Mouse (Mus musculus): ENCODE measurements around the gene Gm8108. TPM values are rescaled to one million over a fixed set of nuclear protein-coding genes. Genes with fewer than 3 reads are reported as not detected.

The Gm8108 gene
- not detected for total RNA-seq (2023)

DNA sequence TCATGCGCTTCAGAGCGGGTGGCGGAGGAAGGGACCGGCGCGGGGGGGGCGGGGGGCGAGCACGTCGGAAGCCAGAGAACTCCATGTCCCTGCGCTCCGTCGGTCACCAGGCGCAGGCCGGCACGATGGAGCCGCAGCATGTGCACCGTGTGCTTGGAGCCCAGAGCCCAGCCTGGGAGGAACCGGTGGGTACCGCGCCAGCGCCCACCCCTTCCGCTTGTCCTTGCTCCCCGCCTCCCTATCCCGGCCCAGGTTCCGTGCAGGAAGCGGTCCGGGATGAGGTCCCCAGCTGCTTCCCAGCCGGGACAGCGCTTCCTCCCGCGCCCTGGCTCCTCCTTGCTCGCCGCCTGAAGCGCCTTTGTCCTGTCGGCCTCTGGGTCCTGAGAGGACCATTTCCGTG, at the start of gene Gm8108:
Gene Gm8108 (plus strand): TSS at position 101 of the 400 bp plus-strand sequence.

DNA sequence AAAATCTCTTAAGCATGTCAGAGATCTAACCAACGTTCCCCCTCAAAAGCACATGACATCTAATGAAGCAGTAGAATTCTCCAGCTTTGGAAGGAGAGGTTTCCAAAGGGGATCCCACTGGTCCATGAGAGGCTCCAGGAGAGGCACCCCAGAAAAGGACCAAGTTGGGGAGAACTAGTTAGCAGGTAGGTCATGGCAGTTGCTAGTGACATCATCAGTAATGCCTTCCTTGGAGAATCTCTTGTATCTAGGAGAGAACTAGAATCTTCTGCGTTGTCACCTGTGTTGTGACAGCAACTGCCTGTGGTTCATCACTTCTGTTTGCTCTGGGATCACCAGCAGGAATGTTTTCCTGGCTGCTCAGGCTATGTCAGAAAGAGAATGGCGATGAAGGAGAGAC, 26.5 kb upstream of the Gm8108 start, which contains the start of gene Gm3115:
Gene Gm3115 (plus strand): TSS at position 301 of the 400 bp plus-strand sequence.

DNA sequence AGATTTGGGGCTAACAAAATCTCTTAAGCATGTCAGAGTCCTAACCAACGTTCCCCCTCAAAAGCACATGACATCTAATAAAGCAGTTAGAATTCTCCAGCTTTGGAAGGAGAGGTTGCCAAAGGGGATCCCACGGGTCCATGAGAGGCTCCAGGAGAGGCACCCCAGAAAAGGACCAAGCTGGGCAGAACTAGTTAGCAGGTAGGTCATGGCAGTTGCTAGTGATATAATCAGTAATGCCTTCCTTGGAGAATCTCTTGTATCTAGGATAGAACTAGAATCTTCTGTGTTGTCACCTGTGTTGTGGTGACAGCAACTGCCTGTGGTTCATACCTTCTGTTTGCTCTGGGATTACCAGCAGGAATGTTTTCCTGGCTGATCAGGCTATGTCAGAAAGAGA, 54.4 kb downstream of the Gm8108 start, which contains the start of gene Gm3127:
Gene Gm3127 (plus strand): TSS at position 301 of the 400 bp plus-strand sequence.

Other genes with a start within 250 kb of the Gm8108 start
- not detected for gene Gm2916, start 226.4 kb upstream of the Gm8108 start, total RNA-seq (2023)
- not detected for gene Gm3029, start 178.8 kb upstream of the Gm8108 start, total RNA-seq (2023)
- gene Gm3095, start 147.0 kb upstream of the Gm8108 start, total RNA-seq (2023), result not detected
- not detected for gene Gm3099, start 112.1 kb upstream of the Gm8108 start, total RNA-seq (2023)
- gene Gm5796, start 86.6 kb upstream of the Gm8108 start, total RNA-seq (2023), result not detected
- not detected for gene Gm3115, start 26.4 kb upstream of the Gm8108 start, total RNA-seq (2023)
- not detected for gene Gm3127, start 54.5 kb downstream of the Gm8108 start, total RNA-seq (2023)
- gene Gm2974, start 72.0 kb downstream of the Gm8108 start, total RNA-seq (2023), result not detected
- gene Gm3138, start 139.1 kb downstream of the Gm8108 start, total RNA-seq (2023), result not detected
- not detected for gene Gm3149, start 206.8 kb downstream of the Gm8108 start, total RNA-seq (2023)
- gene 2610042L04Rik, start 224.2 kb downstream of the Gm8108 start, total RNA-seq (2023), result not detected